Mouse (Mus musculus): Measurements from ENCODE around the gene Ppdpf. TPM values are rescaled to one million over a fixed set of nuclear protein-coding genes. Genes with fewer than 3 reads are reported as not detected.

Ppdpf gene
- polyA plus RNA-seq (2015; fragmentation: Nextera tagmentation; extraction: Ambion mirVana) = 275 and 287 TPM in 2 replicates

- peaks cover 11% of the 10 kb centered on the region for H3K4me1 ChIP-seq (ENCODE audit: control insufficient read depth, insufficient read depth, low read length)
- H3K4me2 ChIP-seq (ENCODE audit: low read depth, low read length) = peak within 1 kb of the TSS; percentile 95
- H3K27me3 ChIP-seq (replicated peaks; ENCODE audit: control insufficient read depth, insufficient read depth, low read length) = no peaks in the 10 kb centered on the region
- no peaks in the 10 kb centered on the region for H3K9me3 ChIP-seq (ENCODE audit: control insufficient read depth, low read length)
- under 1% methylated on average over 64 of the region's 64 CpGs for whole genome bisulfite sequencing
- H3K4me3 ChIP-seq (ENCODE audit: low read length) = peak within 1 kb of the TSS; percentile 73
- peak within 1 kb of the TSS; percentile 90 for H3K9ac ChIP-seq (ENCODE audit: low read depth, low read length)
- no peaks in the 10 kb centered on the region for H3K36me3 ChIP-seq (ENCODE audit: control insufficient read depth, insufficient read depth, low read length)
- H3K27ac ChIP-seq (ENCODE audit: low read length) = peak within 1 kb of the TSS; percentile 94
- ATAC-seq = peak; percentile 98
These were observed at the start of gene Ppdpf for GRCm38 (mm10) chr2:181187121-181188000. Gene Ppdpf (plus strand): TSS chr2:181187247.

- no peak for ATAC-seq
- WGBS = 83% methylated on average over 5 of the region's 5 CpGs
- H3K4me3 ChIP-seq (ENCODE audit: low read length) = no peak overlapping the region
- H3K27ac ChIP-seq (ENCODE audit: low read length) = no peak overlapping the region
- H3K9me3 ChIP-seq (ENCODE audit: control insufficient read depth, low read length) = no peaks in the 10 kb centered on the region
- H3K36me3 ChIP-seq (ENCODE audit: control insufficient read depth, insufficient read depth, low read length) = no peaks in the 10 kb centered on the region
- peaks cover 4% of the 10 kb centered on the region; the same call in 1 of the 2 replicates for H3K4me1 ChIP-seq (ENCODE audit: control insufficient read depth, insufficient read depth, low read length)
- no peak overlapping the region for H3K9ac ChIP-seq (ENCODE audit: low read depth, low read length)
- no peak overlapping the region for H3K4me2 ChIP-seq (ENCODE audit: low read depth, low read length)
- H3K27me3 ChIP-seq (replicated peaks; ENCODE audit: control insufficient read depth, insufficient read depth, low read length) = peaks cover 28% of the 10 kb centered on the region
These were observed 47.3 kb upstream of the Ppdpf start for GRCm38 (mm10) chr2:181139641-181140193.

GRCm38 (mm10) chr2:181142703-181143135, 44.3 kb upstream of the Ppdpf start:
- 63% methylated on average over 8 of the region's 8 CpGs for WGBS
- Histone ChIP-seq H3K4me1 (ENCODE audit: control insufficient read depth, insufficient read depth, low read length) (no peaks in the 10 kb centered on the region), H3K27ac (ENCODE audit: low read length) (no peak overlapping the region), H3K9me3 (ENCODE audit: control insufficient read depth, low read length) (no peaks in the 10 kb centered on the region), H3K27me3 (replicated peaks; ENCODE audit: control insufficient read depth, insufficient read depth, low read length) (peaks cover 19% of the 10 kb centered on the region), H3K36me3 (ENCODE audit: control insufficient read depth, insufficient read depth, low read length) (no peaks in the 10 kb centered on the region), H3K4me3 (ENCODE audit: low read length) (no peak overlapping the region), H3K4me2 (ENCODE audit: low read depth, low read length) (no peak overlapping the region), H3K9ac (ENCODE audit: low read depth, low read length) (no peak overlapping the region)
- no peak for ATAC-seq

GRCm38 (mm10) chr2:181143509-181144276, 43.4 kb upstream of the Ppdpf start:
- Histone ChIP-seq H3K27me3 (replicated peaks; ENCODE audit: control insufficient read depth, insufficient read depth, low read length) (peaks cover 23% of the 10 kb centered on the region), H3K27ac (ENCODE audit: low read length) (no peak overlapping the region), H3K4me2 (ENCODE audit: low read depth, low read length) (no peak overlapping the region), H3K9ac (ENCODE audit: low read depth, low read length) (no peak overlapping the region), H3K4me3 (ENCODE audit: low read length) (no peak overlapping the region), H3K4me1 (ENCODE audit: control insufficient read depth, insufficient read depth, low read length) (peaks cover 3% of the 10 kb centered on the region), H3K36me3 (ENCODE audit: control insufficient read depth, insufficient read depth, low read length) (no peaks in the 10 kb centered on the region), H3K9me3 (ENCODE audit: control insufficient read depth, low read length) (no peaks in the 10 kb centered on the region)
- ATAC-seq = no peak
- 57% methylated on average over 2 of the region's 2 CpGs for WGBS

GRCm38 (mm10) chr2:181144675-181145074, 42.4 kb upstream of the Ppdpf start:
- H3K4me3 ChIP-seq (ENCODE audit: low read length) = no peak overlapping the region
- peaks cover 25% of the 10 kb centered on the region for H3K27me3 ChIP-seq (replicated peaks; ENCODE audit: control insufficient read depth, insufficient read depth, low read length)
- no peaks in the 10 kb centered on the region for H3K36me3 ChIP-seq (ENCODE audit: control insufficient read depth, insufficient read depth, low read length)
- 79% methylated on average over 2 of the region's 2 CpGs for WGBS
- H3K9ac ChIP-seq (ENCODE audit: low read depth, low read length) = no peak overlapping the region
- ATAC-seq = no peak
- H3K4me1 ChIP-seq (ENCODE audit: control insufficient read depth, insufficient read depth, low read length) = peaks cover 3% of the 10 kb centered on the region
- H3K9me3 ChIP-seq (ENCODE audit: control insufficient read depth, low read length) = no peaks in the 10 kb centered on the region
- H3K4me2 ChIP-seq (ENCODE audit: low read depth, low read length) = no peak overlapping the region
- no peak overlapping the region for H3K27ac ChIP-seq (ENCODE audit: low read length)

- H3K4me3 ChIP-seq (ENCODE audit: low read length) = no peak overlapping the region
- ATAC-seq = no peak
These were observed 40.0 kb upstream of the Ppdpf start for GRCm38 (mm10) chr2:181146976-181147545.

GRCm38 (mm10) chr2:181147546-181148317, 39.3 kb upstream of the Ppdpf start:
- Histone ChIP-seq H3K27ac (ENCODE audit: low read length) (no peak overlapping the region), H3K9ac (ENCODE audit: low read depth, low read length) (peak overlapping the region; percentile 46; the same call in 1 of the 2 replicates), H3K27me3 (replicated peaks; ENCODE audit: control insufficient read depth, insufficient read depth, low read length) (peaks cover 31% of the 10 kb centered on the region), H3K9me3 (ENCODE audit: control insufficient read depth, low read length) (no peaks in the 10 kb centered on the region), H3K36me3 (ENCODE audit: control insufficient read depth, insufficient read depth, low read length) (no peaks in the 10 kb centered on the region), H3K4me2 (ENCODE audit: low read depth, low read length) (peak overlapping the region; percentile 88), H3K4me3 (ENCODE audit: low read length) (peak overlapping the region; percentile 49), H3K4me1 (ENCODE audit: control insufficient read depth, insufficient read depth, low read length) (peaks cover 3% of the 10 kb centered on the region)
- 1% methylated on average over 61 of the region's 61 CpGs for WGBS
- 0 out of 2 replicates have a peak, but pooled peaks have one; percentile 46 for ATAC-seq

More at GRCm38 (mm10) chr2:181146976-181147545, 40.0 kb upstream of the Ppdpf start:
- H3K36me3 ChIP-seq (ENCODE audit: control insufficient read depth, insufficient read depth, low read length) = no peaks in the 10 kb centered on the region
- H3K9me3 ChIP-seq (ENCODE audit: control insufficient read depth, low read length) = no peaks in the 10 kb centered on the region
- no peak overlapping the region for H3K9ac ChIP-seq (ENCODE audit: low read depth, low read length)
- H3K27me3 ChIP-seq (replicated peaks; ENCODE audit: control insufficient read depth, insufficient read depth, low read length) = peaks cover 31% of the 10 kb centered on the region
- H3K27ac ChIP-seq (ENCODE audit: low read length) = no peak overlapping the region
- WGBS = 52% methylated on average over 4 of the region's 4 CpGs
- no peak overlapping the region for H3K4me2 ChIP-seq (ENCODE audit: low read depth, low read length)
- H3K4me1 ChIP-seq (ENCODE audit: control insufficient read depth, insufficient read depth, low read length) = peaks cover 3% of the 10 kb centered on the region

- ATAC-seq = no peak
- Histone ChIP-seq H3K36me3 (ENCODE audit: control insufficient read depth, insufficient read depth, low read length) (no peaks in the 10 kb centered on the region), H3K9ac (ENCODE audit: low read depth, low read length) (no peak overlapping the region), H3K27ac (ENCODE audit: low read length) (no peak overlapping the region), H3K4me1 (ENCODE audit: control insufficient read depth, insufficient read depth, low read length) (peaks cover 3% of the 10 kb centered on the region), H3K9me3 (ENCODE audit: control insufficient read depth, low read length) (no peaks in the 10 kb centered on the region), H3K4me3 (ENCODE audit: low read length) (peak overlapping the region; percentile 49), H3K4me2 (ENCODE audit: low read depth, low read length) (peak overlapping the region; percentile 88), H3K27me3 (replicated peaks; ENCODE audit: control insufficient read depth, insufficient read depth, low read length) (peaks cover 31% of the 10 kb centered on the region)
- 12% methylated on average over 31 of the region's 31 CpGs for WGBS
These were observed 38.6 kb upstream of the Ppdpf start for GRCm38 (mm10) chr2:181148318-181148955.
